Mouse (Mus musculus) left cerebral cortex, adult 2 months (tissue): ENCODE measurements around the gene Ston1. TPM values are rescaled to one million over a fixed set of nuclear protein-coding genes. Genes with fewer than 3 reads are reported as not detected.

Experiments used
- DNase-seq, 2 experiments: peaks; one replicate each; pipeline ENCODE4 v3.0.0; 2021 to 2022; ENCODE audit warnings: low spot score in 2 of 2, mixed read lengths in 1 of 2; ENCODE audit errors: extremely low spot score in 1 of 2
- H3K27ac ChIP-seq: fragments of 200-600 bp; 2 replicates; pipeline ENCODE4 v1.8.1; 2022
- H3K4me3 ChIP-seq: fragments of 200-600 bp; 2 replicates; pipeline ENCODE4 v1.8.1; 2022
- CTCF ChIP-seq: fragments of 200-600 bp; IDR thresholded peaks from 2 replicates; pipeline ENCODE4 v1.8.1; 2022; ENCODE audit warnings: antibody characterized with exemption, mild to moderate bottlenecking, moderate library complexity
- intact Hi-C: fragments of 180-260 bp; cut with DNase I; formaldehyde crosslinking; loops from one replicate; pipeline ENCODE4 v1.15.1; 2025
- long read RNA-seq, 2 experiments: library from polyadenylated mRNA; stranded (forward); transcript quantifications; one replicate each; pipeline ENCODE4 v2.0.0; 2021; ENCODE audit warnings: borderline mapping rate in 2 of 2
- total RNA-seq, 2 experiments: library from RNA; stranded (reverse); gene quantifications; 2 replicates each; pipeline ENCODE4 v1.2.3; 2021

Ston1 gene
- total RNA-seq = 1 to 10 TPM; 6.1 to 7.4 TPM
- long read RNA-seq, experiment 1, partial matches to known transcripts = 1 of 3 reads
- long read RNA-seq, experiment 1, other reads (novel, unspliced or antisense) = 2 of 3 reads
- long read RNA-seq, experiment 2, partial matches to known transcripts = 0 of 1 reads
- long read RNA-seq, experiment 2, other reads (novel, unspliced or antisense) = 1 of 1 reads

DNA sequence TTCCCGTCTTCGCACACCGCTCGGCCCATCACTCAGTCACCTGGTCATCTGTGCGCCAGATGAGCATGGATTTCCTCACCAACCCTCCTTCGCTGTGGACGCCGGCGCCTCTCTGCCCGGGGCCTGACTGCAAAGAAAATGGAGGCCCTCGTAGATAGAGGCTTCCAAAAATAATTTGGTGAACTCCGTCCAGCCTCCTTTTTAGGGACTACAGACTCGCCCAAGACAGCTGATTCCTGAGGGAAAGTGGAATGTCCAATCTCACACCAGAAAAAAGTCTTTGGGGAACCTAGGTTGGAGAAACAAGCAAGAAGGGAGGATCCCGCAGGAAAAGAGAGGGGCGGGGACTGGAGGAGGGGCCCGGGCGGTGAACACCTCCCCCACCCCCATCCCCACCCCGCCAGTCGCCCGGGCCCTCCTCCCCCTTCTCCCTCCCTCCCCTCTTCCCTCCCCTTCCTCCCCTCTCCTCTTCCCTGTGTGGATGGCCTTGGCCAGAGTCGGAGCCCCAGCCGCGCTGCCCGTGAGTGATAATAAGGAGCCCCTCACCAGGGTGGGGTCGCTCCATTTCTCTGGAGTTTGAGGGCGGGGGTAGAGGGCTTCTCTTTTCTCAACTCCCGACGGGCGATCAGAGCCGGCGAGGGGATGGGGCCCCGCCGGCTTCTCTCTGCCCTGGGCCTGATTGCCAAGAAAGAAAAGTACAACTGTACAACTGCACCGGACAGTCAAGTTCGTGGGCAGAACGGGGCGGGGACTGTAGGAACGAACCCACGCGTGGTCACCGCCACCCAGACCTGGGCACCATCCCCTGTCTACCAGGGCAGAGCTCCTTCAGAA, at the start of gene Ston1:
Gene Ston1 (plus strand): TSS at position 463 of the 834 bp plus-strand sequence.
- peak; percentile 72; the same call in 1 of the 2 replicates for TF ChIP-seq CTCF
- DNase-seq = no peak
- H3K4me3 ChIP-seq = peak within 1 kb of the TSS; percentile 64
- H3K27ac ChIP-seq = peak within 1 kb of the TSS; percentile 82
- intact Hi-C loops = loop anchor here (2.0 kb wide), 1 partner anchor 39 kb away; no protein-coding TSS in a partner anchor

DNA sequence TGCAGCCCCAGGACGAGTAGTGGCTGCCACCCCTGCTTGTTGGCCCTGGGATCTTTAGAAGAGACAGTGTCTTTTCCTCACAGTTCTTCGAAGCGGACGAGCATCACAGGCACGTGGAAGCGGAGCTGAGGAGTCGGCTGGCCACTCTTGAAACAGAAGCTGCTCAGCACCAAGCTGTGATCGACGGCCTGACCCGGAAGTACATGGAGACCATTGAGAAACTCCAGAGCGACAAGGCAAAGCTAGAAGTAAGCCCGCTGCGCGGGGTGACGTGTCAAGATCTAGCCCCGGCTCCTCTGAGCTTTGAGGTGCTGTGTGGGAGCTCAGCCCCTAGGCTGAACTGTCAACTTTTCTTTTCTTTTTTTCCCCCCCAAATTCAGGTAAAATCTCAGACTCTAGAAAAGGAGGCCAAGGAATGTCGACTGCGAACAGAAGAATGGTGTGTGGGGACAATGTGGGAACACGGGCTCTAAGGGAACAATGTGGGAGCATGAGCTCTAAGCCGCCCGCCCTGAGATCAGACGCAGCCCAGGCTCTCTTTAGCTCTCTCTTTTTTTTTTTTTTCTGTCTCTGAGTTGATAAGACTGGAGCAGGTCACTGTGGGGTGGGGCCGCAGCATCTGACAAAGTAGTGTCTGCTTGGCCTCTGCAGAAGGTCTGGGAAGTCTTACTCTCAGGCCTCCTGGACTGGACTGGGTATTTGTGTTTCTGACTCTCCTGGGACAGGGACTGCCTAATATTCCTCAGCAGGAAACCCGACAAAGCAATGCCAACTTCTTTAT, 47.9 kb upstream of the Ston1 start:
- no peak overlapping the region for H3K27ac ChIP-seq
- intact Hi-C loops = no loop called here
- TF ChIP-seq CTCF = no peak
- no peak for DNase-seq
- no peak overlapping the region for H3K4me3 ChIP-seq

DNA sequence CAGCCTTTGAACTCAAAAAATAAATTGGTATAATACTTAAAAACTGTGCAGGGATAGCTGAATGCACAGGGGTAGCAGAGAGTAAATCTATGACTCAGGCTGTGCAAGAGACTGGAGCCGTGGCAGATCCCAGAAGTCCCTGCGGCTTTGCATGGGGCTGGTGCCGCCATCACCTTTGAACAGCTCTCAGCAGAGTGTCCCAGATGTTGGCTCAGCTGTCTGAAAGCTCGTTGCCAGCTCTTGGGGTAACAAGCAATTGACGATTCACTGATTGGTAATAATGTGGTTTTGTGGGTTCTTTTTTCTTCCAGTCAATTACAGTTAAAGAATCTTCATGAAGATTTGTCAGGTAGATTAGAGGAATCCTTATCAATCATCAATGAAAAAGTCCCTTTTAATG, 47.1 kb upstream of the Ston1 start:
- Histone ChIP-seq H3K4me3 (no peak overlapping the region), H3K27ac (no peak overlapping the region)
- intact Hi-C loops = no loop called here
- DNase-seq = no peak
- TF ChIP-seq CTCF = no peak

DNA sequence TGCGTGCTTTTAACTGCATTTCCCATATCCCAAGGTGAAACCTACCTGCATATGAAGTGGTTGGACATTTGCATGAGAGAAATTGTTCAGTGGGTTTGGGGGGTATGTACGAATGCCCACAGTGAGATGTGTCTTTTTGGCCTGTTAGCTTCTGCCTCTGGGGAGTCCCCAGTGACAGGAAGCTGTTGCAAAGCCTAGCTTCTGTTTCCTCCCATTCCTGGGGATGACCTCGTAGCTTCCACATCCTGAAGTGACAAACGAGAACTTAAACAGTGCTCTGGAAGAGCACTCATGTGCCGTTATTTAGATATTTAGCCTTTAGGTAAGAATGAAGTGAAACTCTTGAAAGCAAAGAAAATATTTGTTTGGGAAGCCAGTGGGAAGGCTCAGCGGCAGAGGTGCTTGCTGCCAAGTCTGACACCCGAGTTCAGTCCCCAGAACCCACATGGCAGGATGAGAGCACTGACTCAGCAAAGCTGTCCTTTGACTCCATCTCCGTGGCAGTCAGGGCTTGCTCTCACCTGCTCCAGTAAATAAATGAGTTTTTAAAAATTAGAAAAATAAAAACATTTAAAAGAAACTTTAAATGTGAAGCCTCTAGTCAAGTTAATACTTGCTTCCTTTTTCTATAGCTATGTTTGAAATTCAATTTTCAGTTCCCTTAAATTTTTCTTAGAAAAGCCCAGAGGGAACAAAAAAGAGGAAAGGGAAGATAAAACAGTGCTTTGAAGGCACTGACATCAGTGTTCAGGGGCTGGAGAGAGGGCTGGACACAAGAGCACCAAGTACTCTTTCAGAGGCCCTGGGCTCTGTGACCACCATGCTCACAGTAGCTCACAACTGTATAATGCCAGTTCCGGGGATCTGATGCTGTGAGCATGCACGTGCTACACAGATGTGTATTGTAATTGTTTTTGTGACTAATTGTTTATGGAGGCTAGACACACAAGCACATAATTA, 46.2 kb upstream of the Ston1 start:
- intact Hi-C loops = no loop called here
- Histone ChIP-seq H3K27ac (peak overlapping the region; percentile 28; the same call in 1 of the 2 replicates), H3K4me3 (no peak overlapping the region)
- DNase-seq = no peak
- no peak for TF ChIP-seq CTCF

DNA sequence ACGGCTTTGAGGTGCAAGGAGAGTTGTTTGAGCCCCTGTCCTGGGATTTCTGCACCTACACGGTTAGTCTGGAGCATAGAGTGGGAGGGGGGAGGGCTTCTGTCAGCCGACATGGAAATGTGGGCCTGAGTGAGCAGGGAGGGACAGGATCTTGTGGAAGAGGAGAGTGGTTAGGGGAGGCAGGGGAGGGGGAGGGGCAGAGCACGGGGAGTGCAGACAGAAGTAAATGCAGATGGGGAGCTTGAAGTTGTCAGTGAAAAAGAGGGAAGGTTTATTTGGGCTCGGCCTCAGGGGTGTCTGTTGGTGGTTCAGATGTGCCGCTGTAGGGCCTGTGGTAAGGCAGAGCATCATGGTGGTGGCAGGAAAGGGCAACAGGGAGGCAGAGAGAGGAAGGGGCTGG, 44.9 kb upstream of the Ston1 start:
- intact Hi-C loops = no loop called here
- TF ChIP-seq CTCF = no peak
- Histone ChIP-seq H3K27ac (no peak overlapping the region), H3K4me3 (no peak overlapping the region)
- no peak for DNase-seq

DNA sequence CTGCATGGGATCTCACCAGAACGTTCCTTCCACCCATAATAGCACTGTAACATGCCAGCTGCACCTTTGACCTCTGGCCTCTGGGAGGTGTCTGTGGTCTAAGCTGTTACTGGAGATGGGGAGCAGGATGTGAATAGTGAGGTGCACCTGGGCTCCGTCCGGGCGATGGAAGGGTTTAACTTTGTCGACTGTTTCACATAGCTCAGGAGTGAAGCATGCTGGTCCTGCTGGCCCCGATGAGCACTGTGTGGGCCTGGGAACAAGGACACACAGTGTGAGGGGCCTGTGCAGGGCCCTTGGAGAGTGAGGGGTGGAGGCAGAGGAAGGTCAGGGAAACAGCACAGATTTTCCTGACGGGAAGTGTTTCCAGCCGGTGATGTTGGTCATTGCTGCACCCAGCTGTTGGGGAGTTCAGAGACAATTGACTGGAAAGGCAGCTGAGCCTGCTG, 44.5 kb upstream of the Ston1 start:
- intact Hi-C loops = no loop called here
- no peak overlapping the region for H3K4me3 ChIP-seq
- DNase-seq = no peak
- TF ChIP-seq CTCF = no peak
- H3K27ac ChIP-seq = no peak overlapping the region

DNA sequence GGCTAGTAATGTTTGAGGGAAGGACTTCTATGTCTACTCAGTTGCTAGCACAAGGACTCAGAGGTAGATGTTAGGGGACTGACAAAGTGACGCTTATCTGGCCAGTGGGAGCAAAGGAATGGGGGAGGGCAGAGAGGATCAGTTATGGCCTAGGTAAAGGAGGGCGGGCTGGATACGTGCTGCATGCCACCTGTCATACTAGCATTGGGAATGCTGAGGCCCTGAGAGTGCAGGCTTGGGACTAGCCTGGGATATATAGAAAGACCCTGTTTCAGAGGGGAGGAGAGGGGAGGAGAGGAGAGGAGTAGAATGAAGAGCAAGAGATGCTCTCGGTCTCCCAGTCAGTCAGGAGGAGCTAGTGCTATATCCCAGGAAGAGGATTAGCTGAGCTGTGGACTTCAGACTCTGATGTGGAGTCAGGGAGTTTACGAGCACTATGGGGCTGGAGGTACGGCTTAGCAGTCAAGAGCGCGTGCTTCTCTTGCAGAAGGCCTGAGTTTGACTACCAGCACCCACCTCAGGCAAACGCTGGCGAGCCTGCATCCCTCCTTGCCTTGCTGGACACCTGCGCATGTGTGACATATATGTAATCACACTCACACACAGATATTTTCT, 43.9 kb upstream of the Ston1 start:
- no peak for TF ChIP-seq CTCF
- intact Hi-C loops = no loop called here
- no peak overlapping the region for H3K27ac ChIP-seq
- no peak for DNase-seq
- H3K4me3 ChIP-seq = no peak overlapping the region

DNA sequence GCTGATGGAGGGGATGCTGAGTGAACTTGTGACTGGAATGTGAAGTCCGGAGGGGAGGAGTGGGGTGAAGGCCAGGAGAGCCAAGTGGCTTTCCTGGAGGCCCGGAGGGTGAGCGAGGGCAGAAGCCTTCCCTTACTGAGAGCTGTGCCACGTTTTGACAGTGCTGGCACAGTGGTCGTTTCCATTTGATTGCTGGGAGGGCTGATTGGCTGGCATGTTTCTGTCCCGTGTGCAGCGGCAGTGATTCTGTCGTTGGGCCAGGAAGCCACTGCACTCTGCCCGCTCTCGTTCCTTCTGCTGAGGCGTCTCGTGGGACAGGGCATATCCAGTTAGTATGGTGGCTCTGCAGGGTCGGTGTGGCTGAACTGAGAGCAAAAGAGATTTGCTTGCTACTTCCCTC, 41.3 kb upstream of the Ston1 start:
- DNase-seq = no peak
- Histone ChIP-seq H3K4me3 (no peak overlapping the region), H3K27ac (no peak overlapping the region)
- no peak for TF ChIP-seq CTCF
- intact Hi-C loops = no loop called here

DNA sequence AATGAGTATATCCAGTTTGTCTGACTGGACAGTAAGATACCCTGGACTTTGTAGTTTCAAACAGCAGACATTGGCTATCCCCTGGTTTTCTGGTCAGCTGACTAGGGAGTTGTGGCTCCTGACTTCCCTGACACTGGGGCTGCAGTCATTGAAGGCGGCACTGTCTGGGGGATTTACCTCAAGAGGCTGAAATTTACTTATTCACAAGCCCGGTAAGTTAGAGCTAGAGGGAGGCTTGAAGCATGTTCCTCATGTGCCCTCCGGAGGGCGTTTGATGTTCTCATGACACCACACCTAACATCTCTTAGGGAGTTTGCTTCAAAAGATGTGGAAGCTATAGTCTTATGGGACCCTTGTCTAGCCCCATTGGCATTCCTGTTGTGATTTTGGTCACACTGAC, 40.8 kb upstream of the Ston1 start:
- intact Hi-C loops = no loop called here
- no peak for DNase-seq
- no peak overlapping the region for H3K27ac ChIP-seq

DNA sequence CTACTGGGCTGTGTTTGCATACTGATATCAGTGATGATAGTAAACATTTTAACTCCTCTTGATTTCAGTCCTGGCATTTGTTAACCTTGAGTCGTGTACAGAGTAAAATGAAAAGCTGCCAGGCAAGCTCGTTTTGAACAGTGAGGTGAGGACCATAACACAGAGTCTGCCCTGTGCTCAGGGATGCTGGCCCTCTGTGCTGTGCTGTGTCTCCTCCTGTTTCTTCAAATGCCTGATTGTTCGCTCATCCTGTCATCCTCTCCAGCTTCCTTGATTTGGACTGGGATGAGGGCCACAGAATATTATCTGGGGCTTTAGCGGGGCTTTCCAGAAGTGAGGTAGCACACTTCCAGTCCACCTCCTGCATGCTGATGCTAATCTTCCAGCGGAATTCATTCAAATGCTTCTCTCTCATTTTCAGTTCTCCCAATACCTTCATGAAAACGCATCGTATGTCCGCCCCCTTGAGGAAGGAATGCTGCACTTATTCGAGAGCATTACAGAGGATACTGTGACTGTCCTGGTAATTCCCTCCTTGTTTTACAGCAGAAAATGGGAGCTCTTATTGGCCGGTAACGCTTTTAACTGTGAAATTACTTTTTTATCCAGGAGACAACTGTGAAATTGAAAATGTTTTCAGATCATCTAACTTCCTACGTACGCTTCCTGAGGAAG, 39.2 kb upstream of the Ston1 start:
- Histone ChIP-seq H3K4me3 (no peak overlapping the region), H3K27ac (no peak overlapping the region)
- peak; percentile 43 to 52 for DNase-seq
- intact Hi-C loops = loop anchor here (2.0 kb wide), 1 partner anchor 32 kb away; no protein-coding TSS in a partner anchor
- peak; percentile 70 for TF ChIP-seq CTCF

More for the DNA sequence above, 40.8 kb upstream of the Ston1 start:
- H3K4me3 ChIP-seq = no peak overlapping the region
- no peak; the same call in 1 of the 2 replicates for TF ChIP-seq CTCF
